Mouse (Mus musculus) heart, postnatal 0 days (tissue): Measurements from ENCODE around the gene Ap1g1.

Experiments
- CTCF ChIP-seq: IDR thresholded peaks from 2 replicates; pipeline ENCODE4 v1.5.1; 2016; ENCODE audit warnings: antibody characterized with exemption, control low read depth, low read depth
- EP300 ChIP-seq: IDR thresholded peaks from 2 replicates; pipeline ENCODE4 v1.6.1; 2016; ENCODE audit warnings: antibody characterized with exemption, low read depth

DNA sequence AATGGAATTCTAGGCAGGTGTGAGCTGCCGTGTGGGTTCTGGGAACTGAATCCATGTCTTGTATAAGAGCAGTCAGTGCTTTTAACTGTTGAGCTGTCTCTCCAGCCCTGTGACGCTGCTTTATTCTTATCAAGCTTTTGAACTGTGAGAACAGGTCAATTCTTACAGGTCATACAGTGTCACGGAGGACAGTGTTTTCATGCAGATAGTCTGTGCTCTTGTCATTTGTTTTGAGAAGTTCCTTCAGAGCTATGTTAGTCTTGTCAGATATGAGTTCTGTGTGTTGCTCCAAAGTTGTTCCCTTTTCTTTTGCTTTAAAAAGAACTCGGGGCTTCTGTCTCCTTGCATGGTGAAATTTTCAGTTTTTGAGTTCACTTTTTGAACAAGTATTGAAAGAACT lies 2.2 kb downstream of the Ap1g1 start:
- TF ChIP-seq EP300 (no peak), CTCF (no peak)
